Mouse (Mus musculus) megakaryocyte, adult 5-6 weeks (primary cell): Measurements from ENCODE around the gene Gtf2i. TPM values are rescaled to one million over a fixed set of nuclear protein-coding genes. Genes with fewer than 3 reads are reported as not detected.

Experiments used
- ATAC-seq: 2 replicates; pipeline ENCODE4 v1.8.0; 2016; ENCODE audit warnings: mild to moderate bottlenecking, inconsistent platforms; ENCODE audit not compliant: poor library complexity, severe bottlenecking
- total RNA-seq, 2 experiments: library from RNA; stranded (forward) in 1 of 2; stranded (reverse) in 1 of 2; fragments of 153-499, 151-499 nt in 1 of 2; fragments of 221-1000, 200-1000 nt in 1 of 2; gene quantifications; 2 replicates each; pipeline versions ENCODE4 v1.2.3 to v1.2.4; 2015 to 2017

Gtf2i gene
- total RNA-seq, 2 experiments from 2014 or later: 15.5 to 24.8 TPM

DNA sequence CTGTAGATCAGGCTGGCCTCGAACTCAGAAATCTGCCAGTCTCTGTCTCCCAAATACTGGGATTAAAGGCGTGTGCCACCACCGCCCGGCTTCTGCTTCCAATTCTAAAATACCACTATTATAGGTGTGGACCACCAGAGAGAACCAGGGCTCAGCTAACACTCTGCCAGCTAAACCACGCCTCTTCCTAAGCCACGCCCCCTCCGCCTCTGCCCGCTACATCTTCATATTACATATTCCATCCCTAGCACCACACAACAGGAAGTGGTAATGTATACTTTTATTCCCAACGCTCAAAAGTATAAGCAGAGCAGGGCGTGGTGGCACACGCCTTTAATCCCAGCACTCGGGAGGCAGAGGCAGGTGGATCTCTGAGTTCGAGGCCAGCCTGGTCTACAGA lies 8.8 kb upstream of the Gtf2i start:
- ATAC-seq: peak; percentile 82

- no peak for ATAC-seq
Measured at GRCm38 (mm10) chr5:134322355-134322754, 7.8 kb upstream of the Gtf2i start.

DNA sequence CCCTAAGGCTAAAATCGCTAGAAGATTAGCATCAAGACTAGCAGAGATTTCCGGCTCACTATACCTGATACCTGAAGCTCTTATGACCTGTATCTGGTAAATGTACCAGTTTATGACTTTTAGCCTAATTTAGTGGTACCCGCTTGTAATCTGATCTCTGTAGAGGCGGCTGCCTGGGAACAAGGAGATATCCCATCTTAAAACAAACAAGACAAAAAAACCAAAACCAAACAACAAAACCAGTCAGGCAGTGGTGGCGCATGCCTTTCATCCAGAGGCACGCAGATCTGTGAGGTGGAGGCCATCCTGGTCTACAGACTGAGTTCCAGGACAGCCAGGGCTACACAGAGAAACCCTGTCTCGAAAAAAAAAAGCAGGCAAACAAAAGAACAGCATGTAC lies 7.1 kb upstream of the Gtf2i start:
- no peak for ATAC-seq

DNA sequence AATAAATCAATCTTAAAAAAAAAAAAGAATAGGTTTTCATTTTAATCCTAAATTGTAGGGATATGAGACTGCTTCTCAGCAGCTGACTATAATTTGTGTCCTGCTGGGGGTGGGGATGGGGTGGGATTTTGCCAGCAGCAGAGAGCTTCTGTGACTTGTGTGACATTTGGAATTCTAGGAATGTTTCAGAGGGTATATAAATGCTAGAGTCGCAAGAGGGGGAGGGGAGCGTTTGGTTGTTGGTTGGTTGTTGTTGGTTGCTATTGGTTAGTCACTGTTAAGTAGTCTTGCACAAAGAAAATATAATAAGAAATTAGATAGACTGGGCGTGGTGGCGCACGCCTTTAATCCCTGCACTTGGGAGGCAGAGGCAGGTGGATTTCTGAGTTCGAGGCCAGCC lies 4.3 kb upstream of the Gtf2i start:
- ATAC-seq: no peak

DNA sequence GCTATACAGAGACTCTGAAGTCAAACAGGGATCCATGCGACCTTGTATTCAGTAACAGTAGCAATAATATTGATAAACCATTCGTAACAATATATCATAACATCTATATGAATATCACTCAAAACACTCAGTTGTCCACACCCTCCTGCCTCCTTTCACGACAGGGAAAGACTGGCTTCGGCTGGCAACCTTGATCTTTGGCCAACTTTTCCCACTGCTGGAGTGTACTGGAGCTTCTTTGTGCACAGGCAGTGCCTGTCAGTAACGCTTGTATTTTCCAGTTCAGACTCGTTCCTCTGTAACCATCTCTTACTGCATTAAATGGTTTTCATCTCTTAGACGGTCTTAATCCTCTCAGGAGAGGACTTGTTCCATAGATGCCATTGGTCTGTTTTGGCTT lies 2.2 kb upstream of the Gtf2i start:
- no peak for ATAC-seq

GRCm38 (mm10) chr5:134315623-134316350 lies 1.2 kb upstream of the Gtf2i start:
- ATAC-seq: no peak

GRCm38 (mm10) chr5:134314068-134314674 lies 389 bp downstream of the Gtf2i start:
- peak; percentile 7; the same call in 1 of the 2 replicates for ATAC-seq

- ATAC-seq: peak; percentile 83
Measured at GRCm38 (mm10) chr5:134313451-134314067, 1.0 kb downstream of the Gtf2i start.

DNA sequence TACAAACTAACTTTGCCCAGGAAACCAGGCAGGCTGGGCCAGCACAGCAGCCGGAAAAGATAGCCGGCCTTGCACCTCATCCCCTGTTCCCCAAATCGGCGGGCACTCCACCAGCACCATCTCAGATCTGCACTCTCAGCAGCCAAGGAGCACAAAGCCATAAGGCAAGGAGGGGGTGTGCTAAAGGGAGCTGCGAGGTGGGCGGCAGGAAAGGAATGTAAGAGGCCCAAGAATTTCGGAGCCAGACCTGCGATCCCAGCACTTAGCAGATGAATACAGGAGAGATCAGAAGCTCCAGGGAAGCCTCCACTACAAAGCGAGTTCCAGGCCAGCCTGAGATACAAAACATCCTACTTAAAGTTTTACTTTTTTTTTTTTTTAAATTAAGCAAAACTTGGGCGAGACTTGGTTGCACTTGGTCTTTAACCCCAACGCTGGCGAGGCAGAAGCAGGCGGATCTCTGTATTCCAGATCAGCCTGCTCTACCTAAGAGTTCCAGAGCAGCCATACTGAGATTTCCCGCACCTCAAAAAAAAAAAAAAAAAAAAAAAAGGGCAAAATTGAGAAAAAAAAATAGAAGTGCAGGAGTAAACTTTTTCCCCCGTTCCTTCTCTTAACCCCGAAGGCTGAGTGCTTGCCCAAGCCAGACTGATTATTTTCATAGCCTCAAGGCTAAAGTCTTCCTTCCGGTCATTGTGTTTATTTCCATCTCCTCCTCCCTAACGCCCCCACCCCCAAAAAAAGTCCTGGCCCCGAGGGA lies 1.7 kb downstream of the Gtf2i start:
- no peak for ATAC-seq

GRCm38 (mm10) chr5:134311894-134312411 lies 2.6 kb downstream of the Gtf2i start:
- ATAC-seq: no peak

DNA sequence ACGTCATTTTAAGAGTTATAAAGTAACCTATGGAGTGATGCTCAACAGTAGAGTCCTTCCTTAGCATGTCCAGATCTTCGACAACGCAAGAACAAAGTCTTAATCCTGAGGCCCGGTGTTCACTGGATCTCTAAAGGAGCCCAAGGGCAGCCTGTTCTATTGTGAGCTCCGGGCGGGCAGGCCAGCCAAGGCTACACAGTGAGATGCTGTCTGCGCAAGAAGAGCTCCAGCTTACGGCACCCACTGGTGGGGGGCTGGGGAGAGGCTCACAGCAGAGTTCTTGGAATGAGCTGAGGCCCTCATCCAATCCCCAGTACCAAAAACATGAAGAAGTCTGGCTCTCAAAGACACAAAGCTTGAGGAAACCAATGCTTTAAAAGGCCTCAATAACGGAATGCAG lies 4.4 kb downstream of the Gtf2i start:
- no peak for ATAC-seq

DNA sequence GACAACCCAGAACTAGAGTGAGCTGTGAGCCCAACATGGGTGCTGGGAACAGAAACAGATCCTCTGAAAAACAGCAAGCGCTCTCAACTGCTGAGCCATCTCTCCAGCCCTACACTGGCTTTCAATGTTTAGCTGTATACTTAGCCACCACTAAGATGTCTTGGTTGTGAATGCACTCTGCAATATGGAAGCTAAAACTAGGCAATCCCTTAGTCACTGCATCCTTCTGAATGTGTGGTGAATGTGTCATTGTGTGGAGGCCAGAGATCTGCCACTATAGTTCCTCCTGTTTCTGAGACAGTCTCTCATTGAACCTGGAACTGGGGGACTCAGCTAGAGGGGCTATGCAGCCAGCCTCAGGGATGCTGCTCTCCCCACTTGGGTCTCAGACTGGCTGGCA lies 5.2 kb downstream of the Gtf2i start:
- no peak for ATAC-seq

DNA sequence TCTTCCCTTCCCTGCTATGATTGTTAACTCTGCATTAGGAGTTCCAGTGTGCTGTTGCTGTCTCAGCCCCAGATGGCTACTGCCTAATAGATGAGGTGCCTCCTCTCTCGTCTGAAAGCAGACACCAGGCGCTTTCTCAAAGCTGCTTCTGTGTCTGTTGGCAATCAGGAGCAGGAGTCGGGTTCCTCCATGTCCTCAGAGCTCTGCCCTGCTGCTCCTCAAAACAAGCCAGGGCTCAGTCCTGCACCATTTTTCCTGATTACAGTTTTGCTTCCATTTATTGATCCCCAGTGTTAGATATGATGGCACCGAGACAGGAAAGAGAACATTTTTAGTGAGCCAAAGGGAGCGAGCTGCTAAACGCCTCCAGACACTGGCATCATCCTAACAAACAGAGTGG lies 9.9 kb downstream of the Gtf2i start:
- no peak for ATAC-seq

DNA sequence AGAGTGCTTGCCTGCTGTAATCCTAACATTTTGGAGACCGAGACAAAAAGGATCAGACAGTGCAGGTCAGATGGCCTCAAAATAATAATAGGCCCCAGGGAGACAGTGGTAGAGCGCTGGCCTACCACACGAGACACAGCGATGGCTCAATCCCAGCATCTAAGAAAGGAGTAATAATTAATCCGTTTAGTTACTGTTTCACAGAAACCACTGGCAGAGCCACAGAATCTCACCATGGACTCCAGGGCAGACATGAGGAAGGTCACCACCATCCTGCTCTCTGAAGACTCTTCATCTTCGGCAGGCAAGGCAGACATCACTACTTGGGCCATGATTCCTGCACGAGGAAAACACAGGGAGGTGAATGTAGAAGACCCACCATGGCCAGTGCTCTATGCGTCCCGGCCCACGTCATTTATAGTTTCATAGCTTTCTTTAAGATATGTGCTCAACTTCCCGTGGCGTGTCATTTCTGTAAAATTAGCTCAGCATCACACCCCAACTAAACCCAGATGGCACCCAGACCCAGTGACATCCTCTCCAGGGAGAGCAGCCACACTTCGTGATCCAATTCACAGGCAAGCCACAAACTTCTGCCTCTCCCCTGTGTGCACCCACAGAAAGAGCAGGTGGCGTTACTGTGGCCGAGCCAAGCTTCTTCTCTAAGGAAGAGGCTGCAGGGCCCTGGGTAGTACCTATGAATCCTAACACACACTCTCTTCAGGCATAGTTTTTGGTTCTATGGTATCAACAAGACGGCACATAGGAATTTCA lies 19.1 kb downstream of the Gtf2i start:
- no peak for ATAC-seq

GRCm38 (mm10) chr5:134294606-134295005 lies 20.0 kb downstream of the Gtf2i start:
- ATAC-seq: no peak

DNA sequence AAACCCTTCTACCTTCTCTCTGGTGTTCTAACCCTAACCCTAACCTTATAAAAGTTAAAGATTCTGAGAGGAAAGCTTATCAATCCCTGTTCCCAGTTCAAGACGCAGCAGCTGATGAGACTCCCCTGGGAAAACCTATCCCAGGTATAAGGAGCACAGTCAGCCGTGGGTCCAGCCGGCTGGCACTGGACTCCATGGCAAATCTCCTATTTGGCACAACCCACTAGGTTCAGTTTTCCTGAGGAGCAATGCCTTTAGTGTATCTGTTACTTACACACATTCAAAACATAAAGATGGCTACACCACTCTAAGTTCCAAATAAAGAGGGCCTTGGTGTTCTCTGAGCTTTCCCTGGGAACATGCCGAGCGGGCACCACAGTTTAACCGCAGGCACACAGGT lies 23.5 kb downstream of the Gtf2i start:
- no peak for ATAC-seq

DNA sequence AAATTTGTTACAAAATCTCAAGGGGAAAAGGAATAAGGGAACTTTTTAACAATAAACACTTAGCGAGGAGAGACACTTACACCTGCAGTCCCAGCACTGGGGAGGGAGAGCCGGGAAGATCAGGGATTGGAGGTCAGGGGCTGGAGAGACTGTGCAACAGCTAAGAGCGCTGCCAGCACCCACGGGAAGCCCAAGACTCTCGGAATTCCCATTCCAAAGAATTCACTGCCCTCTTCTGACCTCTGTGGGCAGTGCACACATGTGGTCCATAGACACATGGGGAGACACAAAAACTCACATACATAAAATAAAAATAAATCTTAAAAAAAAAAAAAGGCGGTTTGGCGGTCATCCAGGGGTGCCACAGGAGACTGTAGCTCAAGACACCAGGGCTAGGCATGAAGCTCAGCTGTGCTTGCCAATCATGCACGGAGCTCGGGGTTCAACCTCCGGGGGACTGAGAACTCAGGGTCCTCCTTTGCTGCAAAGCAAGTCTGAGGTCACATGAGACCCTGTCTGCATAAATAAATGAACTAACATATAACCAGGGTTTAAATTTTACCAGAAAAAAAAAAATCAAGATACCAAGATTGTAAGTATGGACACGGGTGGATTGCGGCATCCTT lies 24.5 kb downstream of the Gtf2i start:
- ATAC-seq: no peak

- no peak for ATAC-seq
Measured at GRCm38 (mm10) chr5:134288071-134288470, 26.5 kb downstream of the Gtf2i start.

DNA sequence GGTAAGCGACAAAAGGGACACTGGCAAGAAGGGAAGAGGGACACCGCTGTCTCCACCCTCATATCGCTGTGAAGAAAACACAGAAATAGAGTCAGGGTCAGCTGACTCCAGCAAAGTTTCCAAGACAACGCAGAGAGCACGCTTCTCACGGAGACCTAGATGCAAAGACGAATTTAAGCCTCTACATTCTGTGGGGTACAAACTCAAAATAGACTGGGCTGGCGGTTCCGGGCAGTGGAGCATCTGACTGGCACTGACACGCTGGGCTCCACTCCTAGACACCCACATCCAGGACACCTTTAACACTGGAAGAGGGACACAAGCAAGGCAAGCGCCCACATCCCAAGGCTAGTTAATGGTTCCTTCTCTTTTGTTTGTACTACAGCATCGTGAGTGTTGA lies 29.6 kb downstream of the Gtf2i start:
- no peak for ATAC-seq

- ATAC-seq: peak; percentile 24; the same call in 1 of the 2 replicates
Measured at GRCm38 (mm10) chr5:134282603-134283002, 32.0 kb downstream of the Gtf2i start.
